Mouse (Mus musculus) hindbrain, postnatal 0 days (tissue): Measurements from ENCODE around the gene Clec16a. TPM values are rescaled to one million over a fixed set of nuclear protein-coding genes. Genes with fewer than 3 reads are reported as not detected.

Source experiments
- ATAC-seq: fragments of 200-750 bp; cut with Nextera tagmentation; 2 replicates; pipeline ENCODE4 v1.8.0; 2017; ENCODE audit warnings: mild to moderate bottlenecking, moderate TSS enrichment, moderate library complexity
- DNase-seq: peaks from one replicate; pipeline ENCODE4 v3.0.0-alpha.2; 2015; ENCODE audit warnings: low spot score
- H3K27ac ChIP-seq: fragments of 300-500 bp; sonication (generic); 2 replicates; pipeline ENCODE4 v1.5.1; 2014; ENCODE audit warnings: mild to moderate bottlenecking
- H3K27me3 ChIP-seq: fragments of 300-500 bp; sonication (generic); 2 replicates; pipeline ENCODE4 v1.6.1; 2014; ENCODE audit warnings: low read length, mixed read lengths; ENCODE audit not compliant: insufficient read depth
- H3K36me3 ChIP-seq: fragments of 300-500 bp; sonication (generic); 2 replicates; pipeline ENCODE4 v1.6.1; 2014; ENCODE audit warnings: low read length, mixed read lengths; ENCODE audit not compliant: insufficient read depth
- H3K4me1 ChIP-seq: fragments of 300-500 bp; sonication (generic); 2 replicates; pipeline ENCODE4 v1.6.1; 2014; ENCODE audit warnings: antibody characterized with exemption, low read length, mixed read lengths; ENCODE audit not compliant: insufficient read depth
- H3K4me2 ChIP-seq: fragments of 300-500 bp; sonication (generic); 2 replicates; pipeline ENCODE4 v1.6.1; 2014; ENCODE audit warnings: low read depth, mild to moderate bottlenecking, low read length, moderate library complexity, mixed read lengths
- H3K4me3 ChIP-seq: fragments of 300-500 bp; sonication (generic); 2 replicates; pipeline ENCODE4 v1.5.1; 2014; ENCODE audit warnings: low read length
- H3K9ac ChIP-seq: fragments of 300-500 bp; sonication (generic); replicated peaks from 2 replicates; pipeline ENCODE4 v1.6.1; 2014; ENCODE audit warnings: mild to moderate bottlenecking, low read length, moderate library complexity, mixed read lengths
- H3K9me3 ChIP-seq: fragments of 300-500 bp; sonication (generic); 2 replicates; pipeline ENCODE4 v1.6.1; 2016; ENCODE audit warnings: low read length, mixed read lengths
- CTCF ChIP-seq: IDR thresholded peaks from 2 replicates; pipeline ENCODE4 v1.5.1; 2016; ENCODE audit warnings: antibody characterized with exemption, control low read depth, low read depth
- WGBS: fragments of 180-500 bp; shearing (Covaris S2); extraction: QIAGEN DNeasy Blood & Tissue Kit; methylation state at CpG from one replicate; pipeline ENCODE4 v1.1.7; 2014; 5-methylcytosine and 5-hydroxymethylcytosine counted together
- polyA plus RNA-seq: library from polyadenylated mRNA; unstranded; fragments of >200 nt; fragmentation: Nextera tagmentation; extraction: Ambion mirVana; gene quantifications from 2 replicates; pipeline ENCODE4 v1.2.1, GENCODE M21; 2015
- total RNA-seq: library from RNA; depleted of rRNA; stranded (reverse); fragments of >200 nt; gene quantifications from 2 replicates; pipeline ENCODE4 v1.2.3, GENCODE M21; 2014

The Clec16a gene
- total and polyA plus RNA-seq, 2 experiments from 2014 or later, result 62.5 to 67.8 TPM

DNA sequence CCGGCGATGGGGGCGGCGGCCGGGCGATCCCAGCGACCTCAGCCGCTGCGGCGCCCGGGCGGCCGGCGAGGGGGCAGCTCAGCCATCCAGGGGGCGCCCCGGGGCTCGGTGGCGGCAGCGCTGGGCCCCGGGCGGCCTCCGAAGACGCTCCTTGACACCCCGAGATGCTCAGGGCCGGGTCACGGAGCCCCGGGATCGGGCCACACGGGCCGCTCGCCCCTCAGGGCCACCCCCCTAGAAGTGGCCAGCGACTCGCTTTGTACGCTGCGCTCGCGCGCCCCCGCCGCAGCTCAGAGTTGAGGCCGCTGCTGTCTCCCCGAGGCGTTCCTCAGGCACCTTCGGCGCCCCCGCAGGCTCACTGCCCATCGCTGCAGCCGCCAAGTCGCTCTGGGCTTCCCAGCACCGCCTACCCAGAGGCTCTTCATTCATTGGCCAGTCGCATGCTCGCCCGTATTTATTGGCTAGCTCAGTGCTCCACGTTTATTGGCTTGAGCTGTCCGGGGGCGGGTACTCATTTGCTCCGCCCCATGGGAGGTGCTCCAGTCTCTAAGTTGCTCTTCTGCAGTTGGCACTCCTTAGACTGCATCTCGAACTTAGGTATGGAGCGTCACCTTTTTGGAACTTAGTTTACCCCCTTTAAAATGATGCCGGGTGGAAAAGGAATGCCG, 2.3 kb upstream of the Clec16a start, which contains the start of gene Dexi:
Gene Dexi, minus strand, starts transcription at position 357 of the 668 bp plus-strand sequence.
- no peaks in the 10 kb centered on the region for H3K27me3 ChIP-seq
- WGBS, result 0% methylated on average over 50 of the region's 61 CpGs
- no peaks in the 10 kb centered on the region for H3K36me3 ChIP-seq
- H3K4me2 ChIP-seq, result peak within 1 kb of the TSS; percentile 94
- peak within 1 kb of the TSS; percentile 82 for H3K27ac ChIP-seq
- no peak for TF ChIP-seq CTCF
- H3K4me1 ChIP-seq, result peaks cover 36% of the 10 kb centered on the region
- no peaks in the 10 kb centered on the region for H3K9me3 ChIP-seq
- H3K9ac ChIP-seq, result peak within 1 kb of the TSS; percentile 91
- ATAC-seq (peak; percentile 95), DNase-seq (peak; percentile 99)
- peak within 1 kb of the TSS; percentile 92 for H3K4me3 ChIP-seq

DNA sequence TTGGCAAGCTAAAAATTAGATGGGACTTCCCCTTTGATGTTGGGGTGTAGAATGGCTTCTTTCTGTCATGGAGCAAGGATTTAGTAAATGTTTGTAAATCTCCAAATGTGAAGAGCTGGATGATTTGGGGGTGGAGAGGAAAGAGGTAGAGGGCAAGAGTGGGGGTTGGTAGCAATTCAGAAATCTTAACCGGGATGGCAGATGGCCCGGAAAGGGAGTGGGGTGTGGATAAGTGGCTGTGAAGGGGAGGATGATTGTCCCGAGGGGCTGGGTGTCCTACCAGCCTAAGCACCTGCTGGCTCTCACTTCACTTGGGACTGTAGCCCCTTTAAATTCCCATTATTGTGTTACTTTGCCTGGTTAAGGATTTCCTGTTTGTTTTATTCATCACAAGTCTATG, 1.7 kb downstream of the Clec16a start:
- H3K9ac ChIP-seq, result no peak overlapping the region
- peak overlapping the region; percentile 70 for H3K4me2 ChIP-seq
- no peak for TF ChIP-seq CTCF
- ATAC-seq (no peak), DNase-seq (no peak)
- no peaks in the 10 kb centered on the region for H3K9me3 ChIP-seq
- H3K27ac ChIP-seq, result no peak overlapping the region
- H3K36me3 ChIP-seq, result no peaks in the 10 kb centered on the region
- peaks cover 11% of the 10 kb centered on the region for H3K4me1 ChIP-seq
- no peaks in the 10 kb centered on the region for H3K27me3 ChIP-seq
- 62% methylated on average over 3 of the region's 3 CpGs for WGBS
- no peak overlapping the region for H3K4me3 ChIP-seq

DNA sequence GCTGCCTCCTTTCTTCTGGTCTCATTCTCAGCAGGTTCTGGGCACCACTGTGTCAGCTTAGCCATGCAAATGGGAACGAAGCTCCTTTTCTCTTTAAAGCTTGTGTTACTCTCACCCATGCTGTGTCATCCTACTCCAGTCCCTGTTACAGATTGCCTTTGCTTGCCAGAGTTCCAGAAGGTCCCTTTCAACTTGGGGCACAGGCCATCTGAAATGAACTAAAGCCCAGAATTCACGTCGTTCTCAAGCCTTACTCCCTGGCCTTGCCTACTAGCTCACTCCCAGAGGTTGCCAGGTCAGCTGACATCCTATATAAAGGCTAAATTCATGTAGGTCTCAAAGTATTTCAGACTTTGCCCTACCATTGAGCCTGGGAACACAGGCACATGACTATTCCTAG, 3.8 kb downstream of the Clec16a start:
- no peak overlapping the region for H3K4me3 ChIP-seq
- H3K9ac ChIP-seq, result no peak overlapping the region
- 54% methylated on average over 3 of the region's 3 CpGs for WGBS
- no peaks in the 10 kb centered on the region for H3K36me3 ChIP-seq
- H3K27ac ChIP-seq, result no peak overlapping the region
- no peak for DNase-seq
- peaks cover 11% of the 10 kb centered on the region for H3K4me1 ChIP-seq
- no peak overlapping the region for H3K4me2 ChIP-seq
- H3K27me3 ChIP-seq, result no peaks in the 10 kb centered on the region
- no peaks in the 10 kb centered on the region for H3K9me3 ChIP-seq
- no peak for TF ChIP-seq CTCF
- ATAC-seq, result no peak

DNA sequence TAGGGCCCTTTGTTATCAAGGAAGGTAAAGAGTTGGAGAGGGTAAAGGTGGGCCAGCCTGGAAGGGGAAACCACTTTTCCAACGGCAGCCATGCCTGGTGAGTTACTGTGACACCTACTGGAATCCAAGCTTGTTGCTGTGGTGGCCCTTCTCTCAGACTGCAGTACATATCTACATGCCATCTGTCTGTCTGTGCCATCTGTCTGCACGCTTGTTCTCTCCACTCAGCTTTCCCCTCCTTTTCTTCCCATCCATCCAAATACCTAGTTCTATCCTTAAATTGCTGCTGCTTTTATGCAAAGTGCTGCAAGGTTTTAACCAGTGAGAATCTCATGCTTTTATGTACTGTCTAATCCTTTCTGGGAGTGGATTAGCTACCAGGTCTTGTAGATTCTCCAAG, 4.5 kb downstream of the Clec16a start:
- H3K27me3 ChIP-seq, result no peaks in the 10 kb centered on the region
- H3K36me3 ChIP-seq, result no peaks in the 10 kb centered on the region
- no peaks in the 10 kb centered on the region for H3K9me3 ChIP-seq
- peaks cover 11% of the 10 kb centered on the region for H3K4me1 ChIP-seq
- no peak for TF ChIP-seq CTCF
- WGBS, result 83% methylated on average over 2 of the region's 2 CpGs
- H3K27ac ChIP-seq, result no peak overlapping the region
- DNase-seq (no peak), ATAC-seq (no peak)
- no peak overlapping the region for H3K4me3 ChIP-seq
- H3K4me2 ChIP-seq, result no peak overlapping the region
- no peak overlapping the region for H3K9ac ChIP-seq

DNA sequence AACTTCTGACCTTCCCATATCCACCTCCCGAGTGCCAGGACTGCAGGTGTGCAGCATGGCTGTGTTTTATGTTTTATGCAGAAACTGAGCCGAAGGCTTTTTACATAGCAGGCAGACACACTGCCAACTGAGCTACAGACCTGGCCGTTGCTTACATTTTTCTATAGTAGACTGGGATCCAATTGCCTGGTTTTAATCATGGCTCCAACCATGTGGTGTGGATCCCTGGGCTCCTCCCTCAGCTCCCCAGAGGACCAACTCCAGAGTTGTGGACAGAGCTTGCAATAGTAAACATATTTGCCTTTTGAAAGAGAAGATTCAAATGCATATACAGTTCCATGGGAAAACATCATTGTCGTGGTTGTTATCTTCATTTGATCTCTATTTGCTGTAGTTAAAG, 6.5 kb downstream of the Clec16a start:
- Histone ChIP-seq H3K4me3 (no peak overlapping the region), H3K36me3 (no peaks in the 10 kb centered on the region), H3K27me3 (no peaks in the 10 kb centered on the region), H3K4me2 (no peak overlapping the region), H3K9me3 (no peaks in the 10 kb centered on the region), H3K27ac (no peak overlapping the region), H3K4me1 (peaks cover 4% of the 10 kb centered on the region), H3K9ac (no peak overlapping the region)
- no peak for DNase-seq
- WGBS, result 87% methylated on average over 4 of the region's 4 CpGs
- TF ChIP-seq CTCF, result no peak
- no peak for ATAC-seq

DNA sequence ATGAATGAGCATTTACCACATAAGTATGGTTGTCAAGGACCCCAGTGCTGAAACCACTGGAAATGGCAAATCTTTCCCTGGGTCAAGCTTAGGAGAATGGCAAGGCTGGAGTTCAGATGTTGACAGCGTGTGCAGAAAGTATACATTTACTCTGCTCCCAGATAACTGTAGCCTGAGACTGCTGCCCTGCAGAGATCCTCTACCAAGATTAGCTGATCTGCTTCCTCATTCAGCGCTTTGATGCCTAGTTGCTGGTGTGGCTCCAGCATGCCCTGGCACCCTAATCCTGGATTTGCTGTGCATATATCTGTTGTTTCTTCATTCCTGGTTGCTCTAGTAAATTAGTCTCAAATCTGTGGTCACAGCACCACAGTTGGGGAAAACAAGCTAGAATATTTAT, 8.7 kb downstream of the Clec16a start:
- Histone ChIP-seq H3K9me3 (no peaks in the 10 kb centered on the region), H3K36me3 (no peaks in the 10 kb centered on the region), H3K4me2 (no peak overlapping the region), H3K27me3 (no peaks in the 10 kb centered on the region), H3K27ac (no peak overlapping the region), H3K9ac (no peak overlapping the region), H3K4me1 (no peaks in the 10 kb centered on the region), H3K4me3 (no peak overlapping the region)
- 95% methylated on average over 2 of the region's 2 CpGs for WGBS
- ATAC-seq, result no peak
- DNase-seq, result no peak
- no peak for TF ChIP-seq CTCF

DNA sequence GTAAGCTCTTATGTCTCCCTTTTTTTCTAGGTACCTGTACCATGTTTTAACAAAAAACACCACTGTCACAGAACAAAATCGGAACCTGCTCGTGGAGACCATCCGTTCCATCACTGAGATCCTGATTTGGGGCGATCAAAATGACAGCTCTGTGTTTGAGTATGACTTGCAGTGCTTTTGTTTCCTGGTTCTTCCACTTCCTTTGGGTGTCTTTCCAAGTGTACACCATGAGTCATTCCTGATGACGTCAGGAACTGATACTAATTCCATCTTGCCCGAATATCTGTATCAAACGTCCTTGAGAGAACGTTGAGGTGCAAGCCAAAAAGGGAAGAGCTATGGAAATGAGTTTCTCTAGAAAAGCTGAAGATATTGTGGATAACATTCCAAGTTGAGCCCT, 14.9 kb downstream of the Clec16a start:
- ATAC-seq (no peak), DNase-seq (no peak)
- no peaks in the 10 kb centered on the region for H3K4me1 ChIP-seq
- WGBS, result 93% methylated on average over 8 of the region's 8 CpGs
- H3K4me2 ChIP-seq, result no peak overlapping the region
- H3K27ac ChIP-seq, result no peak overlapping the region
- no peak for TF ChIP-seq CTCF
- no peak overlapping the region for H3K9ac ChIP-seq
- peaks cover 27% of the 10 kb centered on the region; the same call in 1 of the 2 replicates for H3K36me3 ChIP-seq
- no peak overlapping the region for H3K4me3 ChIP-seq
- no peaks in the 10 kb centered on the region for H3K27me3 ChIP-seq
- H3K9me3 ChIP-seq, result no peaks in the 10 kb centered on the region
